Mouse (Mus musculus): ENCODE measurements around the gene Fam98c.

GRCm38 (mm10) chr7:29167656-29168055 is 11.6 kb upstream of the Fam98c start:
- TF ChIP-seq MYOG (IDR thresholded peaks at IDR 0.05; ENCODE audit: control insufficient read depth, extremely low read depth, insufficient read length): no peak
- no peak for TF ChIP-seq USF1 (IDR thresholded peaks at IDR 0.05; ENCODE audit: low read depth)
- no peak for TF ChIP-seq CEBPB (IDR thresholded peaks at IDR 0.05; ENCODE audit: low read depth)
